Mouse (Mus musculus): ENCODE data around the gene Ssxb2.
"Not testable (repeated sequence)": the region's sequence is repeated elsewhere in the genome, so short reads cannot be mapped to it uniquely, and the experiment has no call there.

Gene Ssxb2

DNA sequence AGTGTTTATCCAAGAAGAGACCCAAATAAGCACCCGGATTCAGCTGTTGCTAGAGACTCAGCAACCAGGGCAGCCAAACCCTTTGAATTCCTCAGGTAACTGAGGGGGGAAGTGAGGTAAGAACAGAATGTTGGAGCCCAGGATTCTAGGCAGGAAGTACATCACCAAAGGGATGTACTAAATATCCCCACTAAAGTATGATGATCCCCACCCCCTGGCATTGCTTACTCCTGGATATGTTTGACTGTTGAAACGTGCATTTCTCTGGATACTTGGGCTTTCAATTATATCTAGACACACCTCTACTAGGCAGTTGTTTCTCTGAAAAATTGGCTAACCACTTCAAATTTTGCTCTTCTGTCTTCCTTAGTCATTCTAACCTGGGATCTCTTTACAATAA is at the start of gene Ssxb2:
Gene Ssxb2, minus strand, starts transcription at position 101 of the 400 bp plus-strand sequence.
- DNase-seq: not testable (repeated sequence)

DNA sequence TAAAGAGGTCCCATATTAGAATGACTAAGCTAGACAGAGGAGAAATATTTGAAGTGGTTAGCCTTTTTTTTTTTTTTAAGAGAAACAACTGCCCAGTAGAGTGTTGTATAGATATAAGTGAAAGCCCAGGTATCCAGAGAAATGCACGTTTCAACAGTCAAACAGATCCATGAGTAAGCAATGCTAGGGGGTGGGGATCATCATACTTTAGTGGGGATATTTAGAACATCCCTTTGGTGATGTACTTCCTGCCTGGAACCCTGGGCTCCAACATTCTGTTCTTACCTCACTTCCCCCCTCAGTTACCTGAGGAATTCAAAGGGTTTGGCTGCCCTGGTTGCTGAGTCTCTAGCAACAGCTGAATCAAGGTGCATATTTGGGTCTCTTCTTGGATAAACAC is 48.5 kb downstream of the Ssxb2 start, which contains the start of gene Ssxb1:
Gene Ssxb1, plus strand, starts transcription at position 301 of the 400 bp plus-strand sequence.
- DNase-seq: not testable (repeated sequence)

All from lung, postnatal 4 days (tissue).